Mouse (Mus musculus) intestine, embryonic 14.5 days (tissue): Measurements from ENCODE around the gene Batf2. TPM values are rescaled to one million over a fixed set of nuclear protein-coding genes. Genes with fewer than 3 reads are reported as not detected.

Experiments
- ATAC-seq: fragments of 200-750 bp; cut with Nextera tagmentation; replicated peaks from 2 replicates; pipeline ENCODE4 v1.8.0; 2017; ENCODE audit warnings: low read depth, moderate number of reproducible peaks, moderate TSS enrichment, moderate library complexity; ENCODE audit not compliant: low FRiP score, low TSS enrichment
- DNase-seq: peaks from one replicate; pipeline ENCODE4 v3.0.0-alpha.2; 2018; ENCODE audit warnings: low spot score
- H3K27ac ChIP-seq: fragments of 300-500 bp; sonication (generic); 2 replicates; pipeline ENCODE4 v1.5.1; 2014; ENCODE audit warnings: low read depth, mild to moderate bottlenecking, control low read depth
- H3K27me3 ChIP-seq: fragments of 300-500 bp; sonication (generic); replicated peaks from 2 replicates; pipeline ENCODE4 v1.6.1; 2014; ENCODE audit warnings: low read length, control low read depth; ENCODE audit not compliant: control insufficient read depth, insufficient read depth
- H3K36me3 ChIP-seq: fragments of 300-500 bp; sonication (generic); 2 replicates; pipeline ENCODE4 v1.6.1; 2014; ENCODE audit warnings: low read length, control low read depth; ENCODE audit not compliant: control insufficient read depth, insufficient read depth
- H3K4me1 ChIP-seq: fragments of 300-500 bp; sonication (generic); replicated peaks from 2 replicates; pipeline ENCODE4 v1.6.1; 2014; ENCODE audit warnings: low read length, control low read depth, mixed read lengths; ENCODE audit not compliant: control insufficient read depth, insufficient read depth
- H3K4me2 ChIP-seq: fragments of 300-500 bp; sonication (generic); 2 replicates; pipeline ENCODE4 v1.6.1; 2014; ENCODE audit warnings: low read length
- H3K4me3 ChIP-seq: fragments of 300-500 bp; sonication (generic); 2 replicates; pipeline ENCODE4 v1.5.1; 2014; ENCODE audit warnings: low read depth, low read length, control low read depth, mixed read lengths
- H3K9ac ChIP-seq: fragments of 300-500 bp; sonication (generic); 2 replicates; pipeline ENCODE4 v1.6.1; 2014; ENCODE audit warnings: mild to moderate bottlenecking, low read length
- H3K9me3 ChIP-seq: fragments of 300-500 bp; sonication (generic); 2 replicates; pipeline ENCODE4 v1.6.1; 2016; ENCODE audit warnings: low read length, control low read depth; ENCODE audit not compliant: control insufficient read depth
- WGBS: fragments of 180-500 bp; shearing (Covaris S2); extraction: QIAGEN DNeasy Blood & Tissue Kit; methylation state at CpG from one replicate; pipeline ENCODE4 v1.1.7; 2014; 5-methylcytosine and 5-hydroxymethylcytosine counted together
- polyA plus RNA-seq: library from polyadenylated mRNA; unstranded; fragments of >200 nt; fragmentation: Nextera tagmentation; extraction: Ambion mirVana; gene quantifications from 2 replicates; pipeline ENCODE4 v1.2.1, GENCODE M21; 2014

The Batf2 gene
- polyA plus RNA-seq: 0.30 and 1.1 TPM in 2 replicates

- H3K9ac ChIP-seq: peak within 1 kb of the TSS; percentile 77
- H3K27me3 ChIP-seq: no peaks in the 10 kb centered on the region
- peaks cover 5% of the 10 kb centered on the region for H3K4me1 ChIP-seq
- peak within 1 kb of the TSS; percentile 94 for H3K27ac ChIP-seq
- DNase-seq (peak; percentile 98), ATAC-seq (peak; percentile 94)
- peak within 1 kb of the TSS; percentile 61 for H3K4me3 ChIP-seq
- H3K36me3 ChIP-seq: peaks cover 12% of the 10 kb centered on the region; the same call in 1 of the 2 replicates
- no peaks in the 10 kb centered on the region for H3K9me3 ChIP-seq
- WGBS: under 1% methylated on average over 68 of the region's 68 CpGs
- peak within 1 kb of the TSS; percentile 79 for H3K4me2 ChIP-seq
Observed at GRCm38 (mm10) chr19:6140678-6141393, at the start of gene Batf2. Batf2 (plus strand) TSS chr19:6140983.

GRCm38 (mm10) chr19:6094119-6094518 lies 46.7 kb upstream of the Batf2 start, which contains the start of gene AC131692.1:
AC131692.1 (plus strand) TSS chr19:6094419.
- Histone ChIP-seq H3K36me3 (peaks cover 58% of the 10 kb centered on the region), H3K9ac (no peak within 1 kb of the TSS), H3K9me3 (no peaks in the 10 kb centered on the region), H3K4me1 (no peaks in the 10 kb centered on the region), H3K27ac (no peak within 1 kb of the TSS), H3K4me3 (no peak within 1 kb of the TSS), H3K4me2 (no peak within 1 kb of the TSS), H3K27me3 (no peaks in the 10 kb centered on the region)
- ATAC-seq (no peak), DNase-seq (no peak)
- 86% methylated on average over 7 of the region's 7 CpGs for WGBS

- no peak for ATAC-seq
- 76% methylated on average over 3 of the region's 3 CpGs for WGBS
Observed at GRCm38 (mm10) chr19:6097847-6098246, 42.9 kb upstream of the Batf2 start.

GRCm38 (mm10) chr19:6101186-6101585 lies 39.6 kb upstream of the Batf2 start:
- H3K27ac ChIP-seq: no peak overlapping the region
- peaks cover 4% of the 10 kb centered on the region; the same call in 1 of the 2 replicates for H3K36me3 ChIP-seq
- H3K9me3 ChIP-seq: no peaks in the 10 kb centered on the region
- no peak for ATAC-seq
- H3K27me3 ChIP-seq: no peaks in the 10 kb centered on the region
- H3K4me1 ChIP-seq: no peaks in the 10 kb centered on the region
- H3K4me3 ChIP-seq: no peak overlapping the region
- DNase-seq: no peak
- H3K4me2 ChIP-seq: no peak overlapping the region
- WGBS: 53% methylated on average over 6 of the region's 6 CpGs
- no peak overlapping the region for H3K9ac ChIP-seq

More at GRCm38 (mm10) chr19:6097847-6098246, 42.9 kb upstream of the Batf2 start:
- Histone ChIP-seq H3K4me1 (no peaks in the 10 kb centered on the region), H3K36me3 (peaks cover 25% of the 10 kb centered on the region), H3K4me3 (no peak overlapping the region), H3K27ac (no peak overlapping the region), H3K9me3 (no peaks in the 10 kb centered on the region), H3K4me2 (no peak overlapping the region), H3K27me3 (no peaks in the 10 kb centered on the region), H3K9ac (no peak overlapping the region)
- no peak for DNase-seq

GRCm38 (mm10) chr19:6102169-6102853 lies 38.5 kb upstream of the Batf2 start:
- Histone ChIP-seq H3K9ac (no peak overlapping the region), H3K4me2 (no peak overlapping the region), H3K27ac (no peak overlapping the region), H3K4me3 (no peak overlapping the region), H3K4me1 (no peaks in the 10 kb centered on the region), H3K9me3 (no peaks in the 10 kb centered on the region), H3K27me3 (no peaks in the 10 kb centered on the region), H3K36me3 (peaks cover 4% of the 10 kb centered on the region; the same call in 1 of the 2 replicates)
- DNase-seq (no peak), ATAC-seq (no peak)
- WGBS: 73% methylated on average over 6 of the region's 6 CpGs

GRCm38 (mm10) chr19:6104476-6104875 lies 36.3 kb upstream of the Batf2 start:
- WGBS: 72% methylated on average over 4 of the region's 4 CpGs
- DNase-seq (no peak), ATAC-seq (peak; percentile 48)
- H3K4me1 ChIP-seq: no peaks in the 10 kb centered on the region
- H3K9me3 ChIP-seq: no peaks in the 10 kb centered on the region
- H3K9ac ChIP-seq: no peak overlapping the region
- H3K4me3 ChIP-seq: no peak overlapping the region
- H3K4me2 ChIP-seq: no peak overlapping the region
- H3K27me3 ChIP-seq: no peaks in the 10 kb centered on the region
- no peaks in the 10 kb centered on the region for H3K36me3 ChIP-seq
- no peak overlapping the region for H3K27ac ChIP-seq

- Histone ChIP-seq H3K36me3 (no peaks in the 10 kb centered on the region), H3K4me2 (no peak within 1 kb of the TSS), H3K27ac (no peak within 1 kb of the TSS), H3K4me3 (no peak within 1 kb of the TSS), H3K4me1 (no peaks in the 10 kb centered on the region), H3K9ac (no peak within 1 kb of the TSS), H3K27me3 (no peaks in the 10 kb centered on the region), H3K9me3 (no peaks in the 10 kb centered on the region)
- DNase-seq (no peak), ATAC-seq (no peak)
- 81% methylated on average over 7 of the region's 7 CpGs for WGBS
Observed at GRCm38 (mm10) chr19:6105586-6105985, 35.2 kb upstream of the Batf2 start, which contains the start of gene Naaladl1. Naaladl1 (plus strand) TSS chr19:6105782.

- no peaks in the 10 kb centered on the region for H3K27me3 ChIP-seq
- DNase-seq (no peak), ATAC-seq (no peak)
- H3K4me1 ChIP-seq: peaks cover 8% of the 10 kb centered on the region; the same call in 1 of the 2 replicates
- H3K27ac ChIP-seq: no peak overlapping the region
- peaks cover 34% of the 10 kb centered on the region for H3K36me3 ChIP-seq
- H3K9me3 ChIP-seq: no peaks in the 10 kb centered on the region
- 53% methylated on average over 6 of the region's 6 CpGs for WGBS
- no peak overlapping the region for H3K4me2 ChIP-seq
- no peak overlapping the region for H3K4me3 ChIP-seq
- 0 out of 2 replicates have a peak overlapping the region, but pooled peaks have one; percentile 10 for H3K9ac ChIP-seq
Observed at GRCm38 (mm10) chr19:6113116-6113515, 27.7 kb upstream of the Batf2 start.
